Mouse (Mus musculus) limb, embryonic 14.5 days (tissue): ENCODE data around the gene Prkar1b. TPM values are rescaled to one million over a fixed set of nuclear protein-coding genes. Genes with fewer than 3 reads are reported as not detected.

Experiments used
- ATAC-seq: fragments of 200-750 bp; cut with Nextera tagmentation; 2 replicates; pipeline ENCODE4 v1.8.0; 2017; ENCODE audit warnings: low read depth, moderate number of reproducible peaks, moderate TSS enrichment; ENCODE audit not compliant: low FRiP score
- DNase-seq: peaks from one replicate; pipeline ENCODE4 v3.0.0-alpha.2; 2015; ENCODE audit warnings: low spot score
- H3K27ac ChIP-seq: fragments of 300-500 bp; sonication (generic); replicated peaks from 2 replicates; pipeline ENCODE4 v1.5.1; 2014; ENCODE audit warnings: low read depth, mild to moderate bottlenecking, low read length, moderate library complexity, mixed read lengths
- H3K27me3 ChIP-seq: fragments of 300-500 bp; sonication (generic); 2 replicates; pipeline ENCODE4 v1.6.1; 2014; ENCODE audit warnings: low read length, mixed read lengths; ENCODE audit not compliant: control insufficient read depth, insufficient read depth
- H3K36me3 ChIP-seq: fragments of 300-500 bp; sonication (generic); 2 replicates; pipeline ENCODE4 v1.6.1; 2014; ENCODE audit warnings: mild to moderate bottlenecking, low read length, moderate library complexity, mixed read lengths; ENCODE audit not compliant: control insufficient read depth, insufficient read depth
- H3K4me1 ChIP-seq: fragments of 300-500 bp; sonication (generic); 2 replicates; pipeline ENCODE4 v1.6.1; 2014; ENCODE audit warnings: antibody characterized with exemption, low read length, mixed read lengths; ENCODE audit not compliant: control insufficient read depth, insufficient read depth
- H3K4me2 ChIP-seq: fragments of 300-500 bp; sonication (generic); replicated peaks from 2 replicates; pipeline ENCODE4 v1.6.1; 2014; ENCODE audit warnings: low read depth, mild to moderate bottlenecking, low read length, moderate library complexity; ENCODE audit not compliant: severe bottlenecking
- H3K4me3 ChIP-seq: fragments of 300-500 bp; sonication (generic); replicated peaks from 2 replicates; pipeline ENCODE4 v1.5.1; 2014; ENCODE audit warnings: low read length
- H3K9ac ChIP-seq: fragments of 300-500 bp; sonication (generic); 2 replicates; pipeline ENCODE4 v1.6.1; 2014; ENCODE audit warnings: mild to moderate bottlenecking, low read depth, low read length, moderate library complexity; ENCODE audit not compliant: severe bottlenecking
- H3K9me3 ChIP-seq: fragments of 300-500 bp; sonication (generic); 2 replicates; pipeline ENCODE4 v1.6.1; 2016; ENCODE audit warnings: low read length; ENCODE audit not compliant: control insufficient read depth
- POLR2A ChIP-seq: fragments of 200-500 bp; IDR thresholded peaks from 2 replicates; pipeline ENCODE4 v1.8.0; 2012; ENCODE audit warnings: inconsistent platforms, mild to moderate bottlenecking, moderate library complexity, borderline replicate concordance; ENCODE audit not compliant: insufficient read depth, insufficient read length; ENCODE audit errors: extremely low read depth
- WGBS: fragments of 180-500 bp; shearing (Covaris S2); extraction: QIAGEN DNeasy Blood & Tissue Kit; methylation state at CpG from one replicate; pipeline ENCODE4 v1.1.7; 2014; 5-methylcytosine and 5-hydroxymethylcytosine counted together
- polyA plus RNA-seq, 2 experiments: library from polyadenylated mRNA; depleted of rRNA in 1 of 2; stranded (reverse) in 1 of 2; unstranded in 1 of 2; fragments of >200 nt; fragmentation: Nextera tagmentation in 1 of 2; extraction: Ambion mirVana in 1 of 2; gene quantifications; 2 replicates each; pipeline versions ENCODE4 v1.2.1 to v1.2.3; 2012 to 2014

Gene Prkar1b
- polyA plus RNA-seq, 2 experiments, result 15.8 to 19.2 TPM

GRCm38 (mm10) chr5:139107815-139108214 is 42.0 kb downstream of the Prkar1b start:
- ATAC-seq (no peak), DNase-seq (no peak)
- no peaks in the 10 kb centered on the region for H3K4me1 ChIP-seq
- no peaks in the 10 kb centered on the region for H3K9me3 ChIP-seq
- H3K4me2 ChIP-seq, result no peak overlapping the region
- no peak overlapping the region for H3K4me3 ChIP-seq
- no peaks in the 10 kb centered on the region for H3K36me3 ChIP-seq
- 77% methylated on average over 9 of the region's 9 CpGs for WGBS
- no peak for TF ChIP-seq POLR2A
- H3K27ac ChIP-seq, result no peak overlapping the region
- H3K27me3 ChIP-seq, result no peaks in the 10 kb centered on the region
- no peak overlapping the region for H3K9ac ChIP-seq

GRCm38 (mm10) chr5:139101783-139102182 is 48.0 kb downstream of the Prkar1b start:
- Histone ChIP-seq H3K27me3 (no peaks in the 10 kb centered on the region), H3K4me1 (peaks cover 8% of the 10 kb centered on the region; the same call in 1 of the 2 replicates), H3K4me3 (no peak overlapping the region), H3K4me2 (no peak overlapping the region), H3K36me3 (no peaks in the 10 kb centered on the region), H3K27ac (no peak overlapping the region), H3K9ac (no peak overlapping the region), H3K9me3 (no peaks in the 10 kb centered on the region)
- no peak for ATAC-seq
- no peak for TF ChIP-seq POLR2A
- 59% methylated on average over 6 of the region's 6 CpGs for WGBS
- peak; percentile 49 for DNase-seq

- peaks cover 8% of the 10 kb centered on the region; the same call in 1 of the 2 replicates for H3K4me1 ChIP-seq
- ATAC-seq (no peak), DNase-seq (no peak)
- H3K9ac ChIP-seq, result no peak overlapping the region
- no peaks in the 10 kb centered on the region for H3K36me3 ChIP-seq
- no peak for TF ChIP-seq POLR2A
- H3K9me3 ChIP-seq, result no peaks in the 10 kb centered on the region
- no peak overlapping the region for H3K4me3 ChIP-seq
- no peaks in the 10 kb centered on the region for H3K27me3 ChIP-seq
- no peak overlapping the region for H3K27ac ChIP-seq
- no peak overlapping the region for H3K4me2 ChIP-seq
- 14% methylated on average over 11 of the region's 12 CpGs for WGBS
Observed at GRCm38 (mm10) chr5:139098991-139099972, 50.5 kb downstream of the Prkar1b start.

GRCm38 (mm10) chr5:139095297-139096110 is 54.3 kb downstream of the Prkar1b start:
- Histone ChIP-seq H3K27ac (no peak overlapping the region), H3K9me3 (no peaks in the 10 kb centered on the region), H3K4me3 (no peak overlapping the region), H3K27me3 (no peaks in the 10 kb centered on the region), H3K9ac (no peak overlapping the region), H3K4me1 (peaks cover 8% of the 10 kb centered on the region; the same call in 1 of the 2 replicates), H3K36me3 (no peaks in the 10 kb centered on the region), H3K4me2 (no peak overlapping the region)
- no peak for ATAC-seq
- no peak for DNase-seq
- 73% methylated on average over 8 of the region's 8 CpGs for WGBS
- no peak for TF ChIP-seq POLR2A

GRCm38 (mm10) chr5:139093534-139093933 is 56.3 kb downstream of the Prkar1b start:
- no peak overlapping the region for H3K4me3 ChIP-seq
- no peaks in the 10 kb centered on the region for H3K4me1 ChIP-seq
- no peak for DNase-seq
- H3K9me3 ChIP-seq, result no peaks in the 10 kb centered on the region
- TF ChIP-seq POLR2A, result no peak
- peak; percentile 74 for ATAC-seq
- H3K36me3 ChIP-seq, result no peaks in the 10 kb centered on the region
- no peak overlapping the region for H3K27ac ChIP-seq
- no peak overlapping the region for H3K9ac ChIP-seq
- H3K27me3 ChIP-seq, result no peaks in the 10 kb centered on the region
- no peak overlapping the region for H3K4me2 ChIP-seq
- 66% methylated on average over 4 of the region's 4 CpGs for WGBS
